Mouse (Mus musculus) hindbrain, embryonic 10.5 days (tissue): ENCODE measurements at regions not wholly inside any gene's neighbourhood (a gene's known extent, or its start where the extent isn't known, plus 50 kb on each side); places are given as distances from the start of the nearest gene placed in this dataset.
"Not testable (repeated sequence)": the region's sequence is repeated elsewhere in the genome, so short reads cannot be mapped to it uniquely, and the experiment has no call there.

Experiments
- DNase-seq: peaks from one replicate; pipeline ENCODE4 v3.0.0-alpha.2; 2017; ENCODE audit warnings: low spot score
- H3K27ac ChIP-seq: fragments of 300-500 bp; sonication (generic); 2 replicates; pipeline ENCODE4 v1.5.1; 2016; ENCODE audit warnings: mild to moderate bottlenecking, moderate library complexity
- H3K27me3 ChIP-seq: fragments of 300-500 bp; sonication (generic); 2 replicates; pipeline ENCODE4 v1.6.1; 2016; ENCODE audit warnings: mild to moderate bottlenecking; ENCODE audit not compliant: poor library complexity, insufficient read depth, severe bottlenecking
- H3K36me3 ChIP-seq: fragments of 300-500 bp; sonication (generic); 2 replicates; pipeline ENCODE4 v1.6.1; 2016; ENCODE audit warnings: mild to moderate bottlenecking, moderate library complexity
- H3K4me1 ChIP-seq: fragments of 300-500 bp; sonication (generic); replicated peaks from 2 replicates; pipeline ENCODE4 v1.6.1; 2016; ENCODE audit warnings: mild to moderate bottlenecking
- H3K4me3 ChIP-seq: fragments of 300-500 bp; sonication (generic); 2 replicates; pipeline ENCODE4 v1.5.1; 2016; ENCODE audit warnings: mild to moderate bottlenecking, moderate library complexity
- H3K9me3 ChIP-seq: fragments of 300-500 bp; sonication (generic); 2 replicates; pipeline ENCODE4 v1.6.1; 2016; ENCODE audit warnings: mild to moderate bottlenecking, moderate library complexity
- WGBS: fragments of 180-500 bp; shearing (Covaris S2); methylation state at CpG from one replicate; pipeline ENCODE4 v1.1.7; 2016; 5-methylcytosine and 5-hydroxymethylcytosine counted together

DNA sequence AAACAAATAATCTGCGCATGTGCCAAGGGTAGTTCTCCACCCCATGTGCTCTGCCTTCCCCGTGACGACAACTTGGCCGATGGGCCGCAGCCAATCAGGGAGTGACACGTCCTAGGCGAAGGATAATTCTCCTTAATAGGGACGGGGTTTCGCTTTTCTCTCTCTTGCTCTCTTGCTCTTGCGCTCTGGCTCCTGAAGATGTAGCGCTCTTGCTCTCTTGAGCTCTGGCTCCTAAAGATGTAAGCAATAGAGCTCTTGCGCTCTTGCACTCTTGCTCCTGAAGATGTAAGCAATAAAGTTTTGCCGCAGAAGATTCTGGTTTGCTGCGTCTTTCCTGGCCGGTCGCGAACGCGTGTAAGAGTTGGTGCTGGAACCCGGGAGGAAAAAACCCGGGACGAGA lies 384.3 kb upstream of the 5730507C01Rik start:
- not testable (repeated sequence) for H3K36me3 ChIP-seq, H3K4me1 ChIP-seq
- WGBS, result 95% methylated on average over 20 of the region's 22 CpGs

DNA sequence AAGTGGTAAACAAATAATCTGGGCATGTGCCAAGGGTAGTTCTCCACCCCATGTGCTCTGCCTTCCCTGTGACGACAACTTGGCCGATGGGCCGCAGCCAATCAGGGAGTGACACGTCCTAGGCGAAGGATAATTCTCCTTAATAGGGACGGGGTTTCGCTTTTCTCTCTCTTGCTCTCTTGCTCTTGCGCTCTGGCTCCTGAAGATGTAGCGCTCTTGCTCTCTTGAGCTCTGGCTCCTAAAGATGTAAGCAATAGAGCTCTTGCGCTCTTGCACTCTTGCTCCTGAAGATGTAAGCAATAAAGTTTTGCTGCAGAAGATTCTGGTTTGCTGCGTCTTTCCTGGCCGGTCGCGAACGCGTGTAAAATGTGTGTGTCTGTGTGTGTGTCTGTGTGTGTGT lies 381.1 kb upstream of the 5730507C01Rik start:
- not testable (repeated sequence) for H3K4me3 ChIP-seq, H3K27me3 ChIP-seq, H3K4me1 ChIP-seq, DNase-seq, H3K36me3 ChIP-seq, H3K27ac ChIP-seq
- H3K9me3 ChIP-seq, result peaks cover 46% of the 10 kb centered on the region
- WGBS, result 97% methylated on average over 14 of the region's 16 CpGs

More for the DNA sequence above, 384.3 kb upstream of the 5730507C01Rik start:
- H3K27me3 ChIP-seq, H3K4me3 ChIP-seq, H3K27ac ChIP-seq, DNase-seq: not testable (repeated sequence)
- peaks cover 42% of the 10 kb centered on the region for H3K9me3 ChIP-seq

DNA sequence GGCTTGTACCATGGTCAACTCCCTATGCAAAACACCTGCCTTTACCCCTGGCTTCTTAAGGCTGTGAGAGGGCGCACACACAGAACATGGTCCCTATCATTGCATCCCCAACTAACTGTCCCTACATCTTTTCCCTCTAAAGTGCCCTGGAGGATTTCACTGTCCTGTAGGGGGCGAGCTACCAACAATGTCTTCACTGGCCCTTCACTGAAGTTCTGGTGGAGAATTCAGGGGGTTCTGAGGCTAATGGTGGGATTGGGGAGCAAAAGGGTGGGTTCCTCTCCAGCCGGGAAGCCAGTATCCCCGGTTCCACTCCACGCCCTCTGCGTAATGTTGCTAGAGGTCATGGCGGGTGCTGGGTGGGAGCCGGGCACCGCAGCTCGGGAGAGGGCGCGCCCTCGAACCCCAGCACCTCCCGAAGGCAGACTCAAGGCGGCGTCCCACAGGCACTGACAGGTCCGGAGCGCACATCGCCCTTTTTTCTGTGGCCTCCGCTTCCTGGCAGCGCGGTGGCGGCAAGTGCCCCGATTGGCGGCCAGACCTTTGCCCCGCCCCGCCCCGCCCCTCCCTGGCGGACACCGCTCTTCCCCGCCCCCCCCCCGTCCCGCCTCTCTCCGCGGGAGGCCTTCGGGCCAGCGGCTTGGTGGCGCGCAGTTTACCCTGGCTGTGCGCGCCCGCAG lies 378.9 kb upstream of the 5730507C01Rik start:
- H3K9me3 ChIP-seq, result peaks cover 60% of the 10 kb centered on the region
- 50% methylated on average over 42 of the region's 42 CpGs for WGBS
- DNase-seq, result no peak
- no peaks in the 10 kb centered on the region for H3K27me3 ChIP-seq
- no peak overlapping the region for H3K27ac ChIP-seq
- H3K4me3 ChIP-seq, result no peak overlapping the region
- no peaks in the 10 kb centered on the region for H3K4me1 ChIP-seq
- no peaks in the 10 kb centered on the region for H3K36me3 ChIP-seq

DNA sequence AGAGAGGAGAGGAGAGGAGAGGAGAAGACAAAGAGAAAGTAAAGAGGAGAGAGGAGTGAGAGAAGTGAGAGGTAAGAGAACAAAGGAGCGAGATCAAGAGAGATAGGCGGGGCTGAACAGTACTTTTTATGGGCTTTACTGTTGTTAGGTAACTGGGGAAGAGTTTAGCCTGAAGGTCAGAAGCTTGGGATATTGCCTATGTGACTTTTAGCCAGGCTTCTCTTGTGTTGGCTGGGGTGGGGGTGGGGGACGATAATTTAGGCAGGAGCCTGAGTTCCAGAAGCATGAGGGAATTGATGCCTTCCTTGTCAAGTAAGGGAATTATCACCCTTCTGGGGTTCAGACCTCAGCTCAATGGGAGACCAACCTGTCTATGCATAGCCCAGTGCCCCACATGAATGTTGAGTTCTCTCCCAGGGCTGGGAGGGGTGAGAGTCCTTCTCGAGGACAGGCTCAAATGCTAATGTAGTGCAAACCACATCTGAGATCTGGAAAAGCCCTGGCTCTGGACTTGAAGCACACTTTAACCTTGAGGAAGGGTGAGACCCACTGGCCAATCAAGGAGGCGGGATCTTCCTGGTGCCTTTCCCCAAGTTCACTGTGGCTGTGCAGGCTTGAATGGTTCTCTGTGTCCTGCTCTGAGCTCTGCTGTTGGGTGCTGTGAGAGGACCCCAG lies 373.8 kb upstream of the 5730507C01Rik start:
- 83% methylated on average over 5 of the region's 5 CpGs for WGBS
- not testable (repeated sequence) for DNase-seq, H3K4me3 ChIP-seq, H3K36me3 ChIP-seq, H3K27ac ChIP-seq, H3K27me3 ChIP-seq, H3K4me1 ChIP-seq
- peaks cover 66% of the 10 kb centered on the region for H3K9me3 ChIP-seq
